Mouse (Mus musculus): Measurements from ENCODE around the gene Rps8.

DNA sequence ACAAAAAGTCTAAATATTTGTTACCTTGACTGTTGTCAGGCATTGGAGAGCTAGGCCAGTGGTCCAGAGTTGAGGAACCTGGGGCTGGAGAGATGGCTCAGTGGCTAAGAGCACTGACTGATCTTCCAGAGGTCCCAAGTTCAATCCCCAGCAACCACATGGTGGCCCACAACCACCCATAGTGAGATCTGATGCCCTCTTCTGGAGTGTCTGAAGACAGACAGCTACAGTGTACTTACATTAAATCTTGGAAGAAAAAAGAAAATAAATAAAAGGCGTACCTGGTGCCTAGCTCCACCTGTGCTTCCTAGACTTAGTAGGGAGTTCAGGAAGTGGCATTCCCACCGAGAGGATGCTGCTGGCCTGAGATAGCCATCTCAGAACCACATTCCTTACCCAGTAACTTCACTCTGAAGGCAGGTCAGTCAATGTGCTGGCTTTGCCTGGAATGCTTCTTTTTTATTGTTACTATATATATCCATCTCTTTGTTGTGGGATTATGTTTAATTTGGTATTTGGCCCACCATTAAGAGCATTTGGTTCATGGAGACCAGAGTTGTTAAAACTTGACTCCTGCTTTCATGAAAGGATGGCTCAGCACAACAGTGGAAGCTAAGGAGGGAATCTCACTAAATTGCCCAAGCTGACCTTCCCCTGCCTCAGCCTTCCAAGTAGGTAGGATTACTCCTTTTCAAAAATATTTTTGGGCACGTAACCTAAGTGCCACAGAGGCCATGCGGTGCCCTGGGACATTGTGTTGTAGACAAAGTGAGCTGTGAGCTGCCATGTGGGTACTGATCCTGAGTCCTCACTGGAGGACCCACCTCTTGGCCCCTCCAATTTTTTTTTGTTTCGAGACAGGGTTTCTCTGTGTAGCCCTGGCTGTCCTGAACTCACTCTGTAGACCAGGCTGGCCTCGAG, 6.5 kb downstream of the Rps8 start:
- TF ChIP-seq CTCF (IDR thresholded peaks at IDR 0.05; ENCODE audit: insufficient read depth, low read length) (no peak), POLR2A (IDR thresholded peaks at IDR 0.05; ENCODE audit: borderline replicate concordance, extremely low read depth, low read depth, low read length) (no peak)
